Mouse (Mus musculus) testis, adult 2 months (tissue): ENCODE data around the gene Mgea5.

Experiments
- CTCF ChIP-seq: fragments of 200-500 bp; IDR thresholded peaks from 2 replicates; pipeline ENCODE4 v1.5.1; 2012; ENCODE audit warnings: low read depth, mild to moderate bottlenecking, inconsistent platforms, low read length, moderate library complexity; ENCODE audit not compliant: control insufficient read depth, insufficient read depth, insufficient replicate concordance
- POLR2A ChIP-seq: fragments of 200-500 bp; IDR thresholded peaks from 2 replicates; pipeline ENCODE4 v1.6.1; 2012; ENCODE audit warnings: low read depth, mild to moderate bottlenecking, inconsistent platforms, low read length, moderate library complexity; ENCODE audit not compliant: control insufficient read depth

DNA sequence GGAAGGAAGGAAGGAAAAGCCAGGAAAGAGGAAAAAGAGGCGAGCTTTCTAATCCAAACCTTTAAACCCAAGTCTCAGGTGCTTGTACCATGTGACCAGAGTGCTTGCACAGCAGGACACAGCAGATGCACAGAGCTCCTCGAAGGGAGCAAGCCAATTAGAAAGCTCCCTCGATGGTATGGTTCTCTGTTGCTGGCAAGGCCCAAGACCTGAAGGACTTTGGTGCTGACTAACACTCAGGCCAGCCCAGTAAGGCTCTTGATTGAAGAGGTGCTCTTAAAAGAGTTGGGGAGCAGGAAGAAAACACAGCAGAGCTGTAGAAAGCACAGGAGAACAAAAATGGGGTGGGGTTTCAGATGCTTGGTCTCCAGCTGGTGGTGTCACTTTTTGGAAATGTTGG is 74.9 kb downstream of the Mgea5 start:
- TF ChIP-seq CTCF, result no peak
- TF ChIP-seq POLR2A, result no peak
